Mouse (Mus musculus): Measurements from ENCODE around the gene C1galt1. TPM values are rescaled to one million over a fixed set of nuclear protein-coding genes. Genes with fewer than 3 reads are reported as not detected.

The C1galt1 gene
- polyA plus RNA-seq (2017; shearing (Covaris generic)), result 23.3 TPM

DNA sequence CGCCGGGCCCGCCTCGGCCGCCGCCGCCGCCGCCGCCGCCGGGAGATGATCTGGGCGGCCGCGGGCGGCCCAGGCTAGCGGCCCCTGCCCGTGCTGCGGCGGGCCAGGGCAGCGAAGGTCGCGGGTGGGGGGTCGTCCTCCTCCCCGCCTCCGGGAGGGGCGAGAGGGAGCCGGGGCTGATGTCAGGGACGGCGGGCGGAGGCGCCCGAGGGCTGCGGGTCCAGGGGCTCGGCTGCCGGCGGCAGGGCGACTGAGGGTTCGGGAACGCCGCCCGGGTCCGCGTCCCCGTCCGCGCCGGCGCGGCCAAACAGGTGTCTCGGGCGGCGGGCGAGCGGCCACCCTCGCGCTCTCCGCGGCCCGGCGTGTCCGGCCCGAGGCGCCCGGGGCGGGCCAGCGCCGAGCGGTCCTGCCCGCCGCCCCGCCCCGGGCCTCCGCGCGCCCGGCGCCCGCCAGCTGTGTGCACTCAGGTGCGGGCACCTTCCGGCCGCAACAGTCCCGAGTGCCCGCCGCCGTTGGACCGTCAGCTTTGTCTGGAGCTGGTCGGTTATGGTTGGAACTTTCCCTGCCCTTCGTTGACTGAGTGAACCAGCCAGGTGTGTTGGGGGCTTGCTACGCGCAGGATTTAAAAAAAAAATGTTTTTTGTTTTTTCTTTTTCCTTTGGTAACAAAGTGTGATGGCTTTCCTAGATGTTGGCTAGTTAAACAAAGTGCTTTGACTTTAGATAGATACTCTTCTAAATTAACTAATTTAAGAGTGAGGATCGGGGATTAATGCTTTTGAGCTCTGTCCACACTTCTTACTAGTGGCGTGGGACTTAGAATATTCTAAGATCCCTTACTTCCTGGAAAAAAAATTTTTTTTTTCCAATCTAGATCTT, at the start of gene C1galt1:
TSS of gene C1galt1 (plus strand) at position 41 of the 878 bp plus-strand sequence.

Other genes with a start within 250 kb of the C1galt1 start
- 21.8 TPM for gene Asns, start 151.6 kb upstream of the C1galt1 start, polyA plus RNA-seq (2017; shearing (Covaris generic))

Measured in effector memory CD4-positive, alpha-beta T cell, adult 5 months (primary cell).